Mouse (Mus musculus) C2C12 (cell line): ENCODE results near the gene Usp15. TPM values are rescaled to one million over a fixed set of nuclear protein-coding genes. Genes with fewer than 3 reads are reported as not detected.
"Not testable (repeated sequence)": the region's sequence is repeated elsewhere in the genome, so short reads cannot be mapped to it uniquely, and the experiment has no call there.

ENCODE experiments used
- H3K27me3 ChIP-seq: one replicate; pipeline ENCODE4 v1.6.1; 2011; ENCODE audit not compliant: control insufficient read depth, insufficient read depth, insufficient read length
- H3K36me3 ChIP-seq: one replicate; pipeline ENCODE4 v1.6.1; 2011; ENCODE audit not compliant: control insufficient read depth, insufficient read depth
- H3K4me3 ChIP-seq: one replicate; pipeline ENCODE4 v1.5.1; 2011; ENCODE audit warnings: mild to moderate bottlenecking, control low read depth; ENCODE audit not compliant: poor library complexity, insufficient read depth, severe bottlenecking
- H3K79me2 ChIP-seq: one replicate; pipeline ENCODE4 v1.6.1; 2011; ENCODE audit not compliant: control insufficient read depth, insufficient read depth
- H3K79me3 ChIP-seq: one replicate; pipeline ENCODE4 v1.6.1; 2011; ENCODE audit warnings: low read depth, control low read depth
- H3ac ChIP-seq: one replicate; pipeline ENCODE3; 2011; ENCODE audit warnings: low read depth; ENCODE audit not compliant: control insufficient read depth, insufficient read length
- CEBPB ChIP-seq: IDR thresholded peaks from one replicate; pipeline ENCODE4 v1.6.1; 2011; ENCODE audit warnings: low read depth, mild to moderate bottlenecking, control low read depth, moderate library complexity
- CTCF ChIP-seq: IDR thresholded peaks from one replicate; pipeline ENCODE4 v1.5.1; 2011; ENCODE audit not compliant: control insufficient read depth, insufficient read depth, insufficient read length
- FOSL1 ChIP-seq: IDR thresholded peaks from one replicate; pipeline ENCODE4 v1.8.0; 2011; ENCODE audit warnings: mild to moderate bottlenecking, low read length; ENCODE audit not compliant: poor library complexity, insufficient read depth, severe bottlenecking
- MAX ChIP-seq: IDR thresholded peaks from one replicate; pipeline ENCODE4 v1.6.1; 2011; ENCODE audit warnings: mild to moderate bottlenecking, control low read depth
- MYOD1 ChIP-seq: IDR thresholded peaks from one replicate; pipeline ENCODE4 v1.6.1; 2011; ENCODE audit warnings: low read depth; ENCODE audit not compliant: control insufficient read depth, insufficient read length
- MYOG ChIP-seq: IDR thresholded peaks from one replicate; pipeline ENCODE4 v1.6.1; 2011; ENCODE audit not compliant: control insufficient read depth, insufficient read length; ENCODE audit errors: extremely low read depth
- USF1 ChIP-seq: IDR thresholded peaks from one replicate; pipeline ENCODE4 v1.6.1; 2011; ENCODE audit warnings: low read depth, mild to moderate bottlenecking, control low read depth, moderate library complexity
- polyA plus RNA-seq: library from polyadenylated mRNA; unstranded; fragments of >200 nt; fragmentation: generic; extraction: Trizol; gene quantifications from one replicate; pipeline ENCODE4 v1.2.1, GENCODE M21; 2012; ENCODE audit warnings: missing spikeins

Gene Usp15
- polyA plus RNA-seq, 1 experiment, result 20.1 TPM

DNA sequence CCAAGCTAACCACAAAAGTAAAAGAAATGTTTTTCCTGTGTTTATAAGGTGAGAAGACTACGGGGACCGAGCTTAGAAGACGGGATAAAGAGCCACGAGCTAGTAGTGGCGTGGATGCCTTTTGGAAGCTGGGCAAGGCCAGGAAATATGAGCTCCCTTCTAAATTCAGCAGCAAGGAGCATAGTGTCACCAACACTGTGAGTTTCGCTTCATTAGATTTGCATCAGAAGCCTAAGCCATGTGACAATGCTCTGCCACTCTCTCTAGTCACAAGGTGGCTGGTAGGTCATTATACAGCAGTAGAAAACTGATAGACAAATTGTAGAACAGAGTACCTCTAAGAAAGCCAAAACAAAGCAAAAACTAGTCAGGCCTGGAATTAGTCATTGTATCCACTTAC lies 9.3 kb upstream of the Usp15 start:
- H3K36me3 ChIP-seq, result no peaks in the 10 kb centered on the region
- TF ChIP-seq MYOG, result no peak
- no peak for TF ChIP-seq FOSL1
- TF ChIP-seq MAX, result no peak
- no peak for TF ChIP-seq USF1
- no peak for TF ChIP-seq MYOD1
- no peak for TF ChIP-seq CTCF
- TF ChIP-seq CEBPB, result no peak
- no peak overlapping the region for H3ac ChIP-seq
- no peaks in the 10 kb centered on the region for H3K79me2 ChIP-seq
- H3K27me3 ChIP-seq, result no peaks in the 10 kb centered on the region
- no peak overlapping the region for H3K4me3 ChIP-seq
- H3K79me3 ChIP-seq, result no peaks in the 10 kb centered on the region

DNA sequence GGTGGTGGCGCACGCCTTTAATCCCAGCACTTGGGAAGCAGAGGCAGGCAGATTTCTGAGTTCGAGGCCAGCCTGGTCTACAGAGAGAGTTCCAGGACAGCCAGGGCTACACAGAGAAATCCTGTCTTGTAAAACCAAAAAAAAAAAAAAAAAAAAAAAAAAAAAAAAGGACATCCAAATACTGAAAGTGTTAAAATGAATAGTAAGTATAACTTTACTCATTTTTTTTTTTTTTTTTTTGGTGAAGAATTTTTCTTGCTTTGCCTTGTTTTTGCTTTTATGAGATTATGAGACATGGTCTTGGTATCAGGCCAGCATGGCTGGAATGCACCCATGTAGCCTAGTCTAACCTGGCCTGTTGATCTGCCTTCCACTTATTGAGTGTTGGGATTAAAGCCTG lies 8.6 kb upstream of the Usp15 start:
- not testable (repeated sequence) for H3K36me3 ChIP-seq, H3K79me3 ChIP-seq, H3K79me2 ChIP-seq, H3K27me3 ChIP-seq, H3ac ChIP-seq, H3K4me3 ChIP-seq

DNA sequence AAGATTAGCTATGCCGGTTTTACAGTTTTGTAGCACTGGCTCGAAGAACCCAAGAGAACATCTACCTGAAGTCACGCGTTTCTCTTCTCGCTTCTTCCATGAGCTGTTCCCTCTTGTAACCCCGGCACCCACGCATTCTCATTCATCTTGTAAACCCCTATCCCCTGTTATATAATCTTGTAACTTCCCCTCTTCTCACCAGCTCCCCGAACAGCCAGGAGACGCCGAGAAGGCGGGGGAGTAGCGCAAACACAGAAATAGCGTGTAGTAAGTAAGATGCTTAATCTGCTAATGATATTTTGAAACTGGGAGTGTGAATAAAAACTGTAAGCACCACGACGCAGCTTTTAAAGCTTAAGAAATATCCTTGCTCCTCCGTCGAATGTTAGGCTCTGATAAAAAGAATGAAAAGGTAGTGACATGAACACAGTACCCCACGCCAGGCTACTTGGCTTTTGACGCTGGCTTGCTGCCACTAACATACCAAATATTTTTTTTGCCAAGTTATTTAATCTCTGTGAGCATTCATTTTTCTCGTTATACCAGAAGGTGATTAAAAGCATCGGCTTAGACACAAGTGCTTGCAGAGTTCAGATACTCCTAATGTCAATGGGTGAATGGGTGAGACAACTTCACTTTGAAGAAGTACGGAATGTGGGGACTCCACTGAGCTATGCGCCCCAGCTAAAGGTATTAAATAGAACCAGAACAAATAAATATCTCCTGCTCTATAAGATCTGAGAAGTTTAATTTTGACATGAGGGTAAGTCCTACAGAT lies 5.4 kb upstream of the Usp15 start:
- TF ChIP-seq CTCF, result no peak
- Histone ChIP-seq H3K36me3 (no peaks in the 10 kb centered on the region), H3K79me3 (no peaks in the 10 kb centered on the region), H3ac (no peak overlapping the region), H3K27me3 (no peaks in the 10 kb centered on the region), H3K79me2 (no peaks in the 10 kb centered on the region), H3K4me3 (no peak overlapping the region)

DNA sequence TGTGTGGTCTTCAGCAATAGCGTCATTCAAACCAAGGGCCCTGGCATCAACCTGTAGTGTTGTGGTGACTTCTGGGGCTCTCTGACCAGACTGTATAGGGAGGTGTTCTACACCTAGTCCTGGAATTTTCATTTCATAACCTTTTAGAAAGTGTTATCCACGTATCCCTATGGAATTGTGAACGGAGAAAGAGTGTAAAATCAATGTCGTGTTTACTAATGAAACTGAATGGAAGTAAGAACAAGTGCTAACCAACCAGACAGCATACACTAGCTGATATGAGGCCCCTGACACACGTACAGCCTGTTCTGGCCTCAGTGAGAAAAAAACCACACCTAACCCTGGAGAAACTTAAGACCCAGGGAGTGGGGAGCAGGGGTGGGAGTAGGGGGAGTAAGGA lies 4.6 kb upstream of the Usp15 start:
- H3ac ChIP-seq, result no peak overlapping the region
- H3K36me3 ChIP-seq, result no peaks in the 10 kb centered on the region
- H3K79me2 ChIP-seq, result peaks cover 3% of the 10 kb centered on the region
- peaks cover 2% of the 10 kb centered on the region for H3K79me3 ChIP-seq
- no peak for TF ChIP-seq CTCF
- no peak for TF ChIP-seq MYOD1
- no peak for TF ChIP-seq FOSL1
- no peak for TF ChIP-seq CEBPB
- TF ChIP-seq MYOG, result no peak
- no peak for TF ChIP-seq USF1
- TF ChIP-seq MAX, result no peak
- no peaks in the 10 kb centered on the region for H3K27me3 ChIP-seq
- H3K4me3 ChIP-seq, result no peak overlapping the region

DNA sequence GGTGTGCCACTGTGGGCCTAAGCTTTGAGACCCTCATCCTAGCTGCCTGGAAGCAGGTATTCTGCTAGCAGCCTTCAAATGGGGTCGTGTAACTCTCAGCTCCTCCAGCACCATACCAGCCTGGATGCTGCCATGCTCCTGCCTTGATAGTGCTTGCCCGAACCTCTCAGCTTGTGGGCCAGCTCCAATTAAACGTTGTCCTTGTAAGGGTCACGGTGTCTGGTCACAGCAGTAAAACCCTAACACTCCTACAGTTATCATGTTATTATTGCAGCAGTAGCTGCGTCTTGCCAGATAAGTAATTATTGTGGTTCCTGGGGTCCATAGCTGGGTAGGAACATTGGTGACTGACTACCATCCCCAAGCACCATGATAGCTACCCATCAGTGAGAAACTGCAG lies 4.2 kb upstream of the Usp15 start:
- Histone ChIP-seq H3K36me3 (no peaks in the 10 kb centered on the region), H3K27me3 (no peaks in the 10 kb centered on the region), H3ac (no peak overlapping the region), H3K79me2 (peaks cover 7% of the 10 kb centered on the region), H3K4me3 (no peak overlapping the region), H3K79me3 (peaks cover 3% of the 10 kb centered on the region)
- TF ChIP-seq MAX (no peak), FOSL1 (no peak), CTCF (no peak), MYOG (no peak), CEBPB (no peak), USF1 (no peak), MYOD1 (no peak)

DNA sequence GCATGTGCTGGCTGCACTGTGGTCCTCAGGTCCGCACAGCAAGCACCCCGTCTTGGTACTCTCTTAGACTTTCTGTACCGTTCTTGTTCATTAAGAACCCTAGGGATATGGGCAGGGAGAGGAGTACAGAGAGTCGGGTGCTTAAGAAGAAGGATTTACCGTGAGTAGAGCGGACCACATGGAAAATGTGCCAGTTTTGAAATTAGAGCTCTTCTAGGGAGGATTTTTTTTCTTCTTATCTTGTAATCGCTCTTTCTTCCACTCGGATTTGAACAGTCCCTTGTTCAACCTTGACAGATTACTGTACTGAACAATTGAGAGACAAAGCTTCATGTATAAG lies 3.5 kb upstream of the Usp15 start:
- H3K36me3 ChIP-seq, result no peaks in the 10 kb centered on the region

More for the DNA sequence above, 3.5 kb upstream of the Usp15 start:
- no peak for TF ChIP-seq MYOG
- TF ChIP-seq CEBPB, result no peak
- no peak for TF ChIP-seq MYOD1
- no peak for TF ChIP-seq FOSL1
- TF ChIP-seq MAX, result no peak
- no peak for TF ChIP-seq CTCF
- TF ChIP-seq USF1, result no peak
- Histone ChIP-seq H3K79me2 (peaks cover 14% of the 10 kb centered on the region), H3K4me3 (no peak overlapping the region), H3K27me3 (no peaks in the 10 kb centered on the region), H3K79me3 (peaks cover 10% of the 10 kb centered on the region), H3ac (no peak overlapping the region)
